Mouse (Mus musculus): ENCODE data around the gene Mllt3. TPM values are rescaled to one million over a fixed set of nuclear protein-coding genes. Genes with fewer than 3 reads are reported as not detected.
A peak's percentile ranks its signal among the peaks of the same experiment; 100 is the strongest.

The Mllt3 gene
- polyA plus RNA-seq, 1 experiment from 2014 or later, result 34.8 TPM

- no peak overlapping the region for H3K9ac ChIP-seq (replicated peaks)
- no peak overlapping the region for H3K4me2 ChIP-seq (ENCODE audit: low read depth, low read length)
- no peak for ATAC-seq
- no peak overlapping the region for H3K27ac ChIP-seq (ENCODE audit: low read depth)
- DNase-seq, result no peak
- H3K4me3 ChIP-seq (ENCODE audit: low read depth, low read length), result no peak overlapping the region
- no peaks in the 10 kb centered on the region for H3K36me3 ChIP-seq (replicated peaks; ENCODE audit: insufficient read depth, low read length)
- WGBS (ENCODE audit: insufficient replicate concordance), result 60% methylated on average over 4 of the region's 4 CpGs
- no peaks in the 10 kb centered on the region for H3K4me1 ChIP-seq (ENCODE audit: insufficient read depth)
- H3K27me3 ChIP-seq (ENCODE audit: insufficient read depth, low read length), result no peaks in the 10 kb centered on the region
- H3K9me3 ChIP-seq (ENCODE audit: low read length), result no peaks in the 10 kb centered on the region
- no peak for TF ChIP-seq CTCF (IDR thresholded peaks at IDR 0.05; ENCODE audit: low read depth)
- TF ChIP-seq EP300 (IDR thresholded peaks at IDR 0.05; ENCODE audit: low read depth), result no peak
Measured at GRCm38 (mm10) chr4:87893012-87893411, 140.2 kb downstream of the Mllt3 start.

- no peaks in the 10 kb centered on the region for H3K9me3 ChIP-seq (ENCODE audit: low read length)
- WGBS (ENCODE audit: insufficient replicate concordance), result 67% methylated on average over 5 of the region's 5 CpGs
- H3K9ac ChIP-seq (replicated peaks), result no peak overlapping the region
- ATAC-seq, result no peak
- H3K27me3 ChIP-seq (ENCODE audit: insufficient read depth, low read length), result no peaks in the 10 kb centered on the region
- TF ChIP-seq EP300 (IDR thresholded peaks at IDR 0.05; ENCODE audit: low read depth), result no peak
- TF ChIP-seq CTCF (IDR thresholded peaks at IDR 0.05; ENCODE audit: low read depth), result no peak
- H3K36me3 ChIP-seq (replicated peaks; ENCODE audit: insufficient read depth, low read length), result no peaks in the 10 kb centered on the region
- H3K27ac ChIP-seq (ENCODE audit: low read depth), result no peak overlapping the region
- no peak for DNase-seq
- no peak overlapping the region for H3K4me3 ChIP-seq (ENCODE audit: low read depth, low read length)
- H3K4me1 ChIP-seq (ENCODE audit: insufficient read depth), result 0 out of 2 replicates have a peak, but pooled peaks cover 5% of the 10 kb centered on the region
- no peak overlapping the region for H3K4me2 ChIP-seq (ENCODE audit: low read depth, low read length)
Measured at GRCm38 (mm10) chr4:87883225-87883875, 149.8 kb downstream of the Mllt3 start.

GRCm38 (mm10) chr4:87881995-87882394 lies 151.2 kb downstream of the Mllt3 start:
- Histone ChIP-seq H3K36me3 (replicated peaks; ENCODE audit: insufficient read depth, low read length) (no peaks in the 10 kb centered on the region), H3K9ac (replicated peaks) (no peak overlapping the region), H3K4me3 (ENCODE audit: low read depth, low read length) (no peak overlapping the region), H3K9me3 (ENCODE audit: low read length) (no peaks in the 10 kb centered on the region), H3K4me1 (ENCODE audit: insufficient read depth) (0 out of 2 replicates have a peak, but pooled peaks cover 5% of the 10 kb centered on the region), H3K27me3 (ENCODE audit: insufficient read depth, low read length) (no peaks in the 10 kb centered on the region), H3K4me2 (ENCODE audit: low read depth, low read length) (peak overlapping the region; percentile 59; the same call in 1 of the 2 replicates), H3K27ac (ENCODE audit: low read depth) (peak overlapping the region; percentile 83)
- WGBS (ENCODE audit: insufficient replicate concordance), result 77% methylated on average over 1 of the region's 1 CpGs
- no peak for DNase-seq
- ATAC-seq, result peak; percentile 47; the same call in 1 of the 2 replicates
- no peak for TF ChIP-seq CTCF (IDR thresholded peaks at IDR 0.05; ENCODE audit: low read depth)
- no peak for TF ChIP-seq EP300 (IDR thresholded peaks at IDR 0.05; ENCODE audit: low read depth)

GRCm38 (mm10) chr4:87881583-87881982 lies 151.6 kb downstream of the Mllt3 start:
- no peaks in the 10 kb centered on the region for H3K27me3 ChIP-seq (ENCODE audit: insufficient read depth, low read length)
- TF ChIP-seq CTCF (IDR thresholded peaks at IDR 0.05; ENCODE audit: low read depth) (no peak), EP300 (IDR thresholded peaks at IDR 0.05; ENCODE audit: low read depth) (no peak)
- H3K4me2 ChIP-seq (ENCODE audit: low read depth, low read length), result peak overlapping the region; percentile 59
- WGBS (ENCODE audit: insufficient replicate concordance), result 56% methylated on average over 2 of the region's 2 CpGs
- H3K36me3 ChIP-seq (replicated peaks; ENCODE audit: insufficient read depth, low read length), result no peaks in the 10 kb centered on the region
- ATAC-seq (peak; percentile 89), DNase-seq (no peak)
- H3K27ac ChIP-seq (ENCODE audit: low read depth), result peak overlapping the region; percentile 83
- H3K4me3 ChIP-seq (ENCODE audit: low read depth, low read length), result peak overlapping the region; percentile 40
- H3K9ac ChIP-seq (replicated peaks), result peak overlapping the region; percentile 41; the same call in 1 of the 2 replicates
- no peaks in the 10 kb centered on the region for H3K9me3 ChIP-seq (ENCODE audit: low read length)
- 0 out of 2 replicates have a peak, but pooled peaks cover 5% of the 10 kb centered on the region for H3K4me1 ChIP-seq (ENCODE audit: insufficient read depth)

GRCm38 (mm10) chr4:87880297-87880696 lies 152.9 kb downstream of the Mllt3 start:
- TF ChIP-seq EP300 (IDR thresholded peaks at IDR 0.05; ENCODE audit: low read depth), result no peak
- no peak for TF ChIP-seq CTCF (IDR thresholded peaks at IDR 0.05; ENCODE audit: low read depth)
- peak overlapping the region; percentile 59 for H3K4me2 ChIP-seq (ENCODE audit: low read depth, low read length)
- DNase-seq (no peak), ATAC-seq (peak; percentile 48; the same call in 1 of the 2 replicates)
- H3K27ac ChIP-seq (ENCODE audit: low read depth), result peak overlapping the region; percentile 83
- H3K4me3 ChIP-seq (ENCODE audit: low read depth, low read length), result peak overlapping the region; percentile 40
- no peaks in the 10 kb centered on the region for H3K36me3 ChIP-seq (replicated peaks; ENCODE audit: insufficient read depth, low read length)
- H3K9ac ChIP-seq (replicated peaks), result no peak overlapping the region
- WGBS (ENCODE audit: insufficient replicate concordance), result 50% methylated on average over 2 of the region's 2 CpGs
- no peaks in the 10 kb centered on the region for H3K9me3 ChIP-seq (ENCODE audit: low read length)
- H3K27me3 ChIP-seq (ENCODE audit: insufficient read depth, low read length), result no peaks in the 10 kb centered on the region
- H3K4me1 ChIP-seq (ENCODE audit: insufficient read depth), result 0 out of 2 replicates have a peak, but pooled peaks cover 5% of the 10 kb centered on the region

GRCm38 (mm10) chr4:87878701-87879100 lies 154.5 kb downstream of the Mllt3 start:
- DNase-seq, result no peak
- 78% methylated on average over 6 of the region's 6 CpGs for WGBS (ENCODE audit: insufficient replicate concordance)
- H3K27me3 ChIP-seq (ENCODE audit: insufficient read depth, low read length), result no peaks in the 10 kb centered on the region
- H3K4me3 ChIP-seq (ENCODE audit: low read depth, low read length), result no peak overlapping the region
- no peak overlapping the region for H3K4me2 ChIP-seq (ENCODE audit: low read depth, low read length)
- H3K9ac ChIP-seq (replicated peaks), result no peak overlapping the region
- ATAC-seq, result no peak
- 0 out of 2 replicates have a peak, but pooled peaks cover 5% of the 10 kb centered on the region for H3K4me1 ChIP-seq (ENCODE audit: insufficient read depth)
- H3K27ac ChIP-seq (ENCODE audit: low read depth), result no peak overlapping the region
- peaks cover under 1% of the 10 kb centered on the region; the same call in 1 of the 2 replicates for H3K36me3 ChIP-seq (replicated peaks; ENCODE audit: insufficient read depth, low read length)
- TF ChIP-seq CTCF (IDR thresholded peaks at IDR 0.05; ENCODE audit: low read depth) (no peak), EP300 (IDR thresholded peaks at IDR 0.05; ENCODE audit: low read depth) (no peak)
- no peaks in the 10 kb centered on the region for H3K9me3 ChIP-seq (ENCODE audit: low read length)
